Mouse (Mus musculus): ENCODE results near the gene Olfr1412. TPM values are rescaled to one million over a fixed set of nuclear protein-coding genes. Genes with fewer than 3 reads are reported as not detected.

The Olfr1412 gene
- polyA plus RNA-seq, 2 experiments = not detected

GRCm38 (mm10) chr1:92616046-92616445 lies 30.5 kb downstream of the Olfr1412 start:
- no peaks in the 10 kb centered on the region for H3K9me3 ChIP-seq (ENCODE audit: control insufficient read depth, low read length)
- no peak for ATAC-seq (ENCODE audit: low FRiP score, low read depth)
- no peak for DNase-seq (ENCODE audit: low spot score)
- no peak for TF ChIP-seq POLR2A (IDR thresholded peaks at IDR 0.05; ENCODE audit: borderline replicate concordance, extremely low read depth, insufficient read depth, insufficient read length)
- H3K4me1 ChIP-seq (ENCODE audit: control insufficient read depth, insufficient read depth, low read length) = no peaks in the 10 kb centered on the region
- H3K27me3 ChIP-seq (ENCODE audit: control insufficient read depth, insufficient read depth, low read length) = no peaks in the 10 kb centered on the region
- no peak overlapping the region for H3K4me3 ChIP-seq (replicated peaks; ENCODE audit: low read length)
- no peak overlapping the region for H3K9ac ChIP-seq (ENCODE audit: low read depth, low read length, severe bottlenecking)
- H3K27ac ChIP-seq (replicated peaks; ENCODE audit: low read depth, low read length) = no peak overlapping the region
- 63% methylated on average over 1 of the region's 1 CpGs for WGBS
- H3K36me3 ChIP-seq (ENCODE audit: control insufficient read depth, insufficient read depth, low read length) = no peaks in the 10 kb centered on the region
- H3K4me2 ChIP-seq (replicated peaks; ENCODE audit: low read depth, low read length, severe bottlenecking) = no peak overlapping the region

DNA sequence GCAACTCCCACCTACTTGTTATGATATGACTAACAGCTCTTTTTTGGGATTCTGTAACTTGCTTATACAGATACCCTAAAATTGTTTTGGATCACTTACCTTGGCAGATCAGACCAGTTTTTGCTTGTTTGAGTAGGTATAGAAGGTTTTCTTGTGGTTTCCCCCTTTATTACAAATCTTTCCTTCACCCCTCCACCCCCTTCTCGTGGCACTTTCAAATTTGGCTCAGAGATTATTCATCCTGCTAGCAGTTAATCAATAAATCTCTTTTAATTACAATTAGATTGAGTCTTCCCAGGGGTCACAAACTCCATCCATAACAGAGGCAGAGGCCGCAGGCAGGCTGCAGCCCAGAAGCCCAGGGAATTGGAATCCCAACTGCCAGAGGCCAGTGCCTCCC lies 31.9 kb downstream of the Olfr1412 start, which contains the start of gene Olfr12:
Olfr12 (plus strand) TSS at position 301 of the 400 bp plus-strand sequence.
- TF ChIP-seq POLR2A (IDR thresholded peaks at IDR 0.05; ENCODE audit: borderline replicate concordance, extremely low read depth, insufficient read depth, insufficient read length) = no peak
- Histone ChIP-seq H3K4me1 (ENCODE audit: control insufficient read depth, insufficient read depth, low read length) (no peaks in the 10 kb centered on the region), H3K9me3 (ENCODE audit: control insufficient read depth, low read length) (no peaks in the 10 kb centered on the region), H3K4me3 (replicated peaks; ENCODE audit: low read length) (no peak within 1 kb of the TSS), H3K9ac (ENCODE audit: low read depth, low read length, severe bottlenecking) (no peak within 1 kb of the TSS), H3K4me2 (replicated peaks; ENCODE audit: low read depth, low read length, severe bottlenecking) (no peak within 1 kb of the TSS), H3K27ac (replicated peaks; ENCODE audit: low read depth, low read length) (no peak within 1 kb of the TSS), H3K36me3 (ENCODE audit: control insufficient read depth, insufficient read depth, low read length) (no peaks in the 10 kb centered on the region), H3K27me3 (ENCODE audit: control insufficient read depth, insufficient read depth, low read length) (no peaks in the 10 kb centered on the region)
- 59% methylated on average over 2 of the region's 2 CpGs for WGBS
- ATAC-seq (ENCODE audit: low FRiP score, low read depth) (no peak), DNase-seq (ENCODE audit: low spot score) (no peak)

GRCm38 (mm10) chr1:92618360-92618759 lies 32.8 kb downstream of the Olfr1412 start:
- TF ChIP-seq POLR2A (IDR thresholded peaks at IDR 0.05; ENCODE audit: borderline replicate concordance, extremely low read depth, insufficient read depth, insufficient read length) = no peak
- WGBS = 68% methylated on average over 4 of the region's 4 CpGs

GRCm38 (mm10) chr1:92628227-92628626 lies 42.6 kb downstream of the Olfr1412 start:
- H3K9ac ChIP-seq (ENCODE audit: low read depth, low read length, severe bottlenecking) = no peak overlapping the region
- H3K4me2 ChIP-seq (replicated peaks; ENCODE audit: low read depth, low read length, severe bottlenecking) = no peak overlapping the region
- WGBS = 53% methylated on average over 4 of the region's 4 CpGs
- H3K36me3 ChIP-seq (ENCODE audit: control insufficient read depth, insufficient read depth, low read length) = no peaks in the 10 kb centered on the region
- DNase-seq (ENCODE audit: low spot score) (no peak), ATAC-seq (ENCODE audit: low FRiP score, low read depth) (no peak)
- no peak for TF ChIP-seq POLR2A (IDR thresholded peaks at IDR 0.05; ENCODE audit: borderline replicate concordance, extremely low read depth, insufficient read depth, insufficient read length)
- H3K4me3 ChIP-seq (replicated peaks; ENCODE audit: low read length) = no peak overlapping the region
- H3K27me3 ChIP-seq (ENCODE audit: control insufficient read depth, insufficient read depth, low read length) = no peaks in the 10 kb centered on the region
- no peak overlapping the region for H3K27ac ChIP-seq (replicated peaks; ENCODE audit: low read depth, low read length)
- H3K9me3 ChIP-seq (ENCODE audit: control insufficient read depth, low read length) = no peaks in the 10 kb centered on the region
- no peaks in the 10 kb centered on the region for H3K4me1 ChIP-seq (ENCODE audit: control insufficient read depth, insufficient read depth, low read length)

More at GRCm38 (mm10) chr1:92618360-92618759, 32.8 kb downstream of the Olfr1412 start:
- Histone ChIP-seq H3K4me1 (ENCODE audit: control insufficient read depth, insufficient read depth, low read length) (no peaks in the 10 kb centered on the region), H3K27ac (replicated peaks; ENCODE audit: low read depth, low read length) (no peak overlapping the region), H3K9me3 (ENCODE audit: control insufficient read depth, low read length) (no peaks in the 10 kb centered on the region), H3K4me3 (replicated peaks; ENCODE audit: low read length) (no peak overlapping the region), H3K27me3 (ENCODE audit: control insufficient read depth, insufficient read depth, low read length) (no peaks in the 10 kb centered on the region), H3K9ac (ENCODE audit: low read depth, low read length, severe bottlenecking) (no peak overlapping the region), H3K4me2 (replicated peaks; ENCODE audit: low read depth, low read length, severe bottlenecking) (no peak overlapping the region), H3K36me3 (ENCODE audit: control insufficient read depth, insufficient read depth, low read length) (no peaks in the 10 kb centered on the region)
- ATAC-seq (ENCODE audit: low FRiP score, low read depth) (no peak), DNase-seq (ENCODE audit: low spot score) (no peak)

DNA sequence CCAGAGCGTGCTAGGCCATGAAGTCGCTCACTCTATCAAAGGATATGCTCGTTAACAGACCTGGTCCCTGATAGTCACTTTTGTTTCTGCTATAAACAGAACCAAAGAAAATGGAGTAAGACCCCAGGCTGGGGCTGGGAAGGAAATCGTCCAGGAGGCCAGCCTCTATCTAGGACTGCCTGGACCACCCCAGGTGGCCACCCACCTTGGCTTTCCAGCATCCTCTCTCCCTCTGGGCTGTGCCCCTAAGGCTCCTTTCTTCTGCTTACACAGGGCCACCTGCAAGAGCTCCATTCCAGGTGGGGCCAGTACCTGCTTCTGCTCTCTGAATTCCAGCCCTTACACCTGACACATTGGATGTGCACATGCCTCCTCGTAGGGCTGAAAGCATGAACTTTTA lies 46.6 kb downstream of the Olfr1412 start:
- no peak for TF ChIP-seq POLR2A (IDR thresholded peaks at IDR 0.05; ENCODE audit: borderline replicate concordance, extremely low read depth, insufficient read depth, insufficient read length)
- H3K9ac ChIP-seq (ENCODE audit: low read depth, low read length, severe bottlenecking) = no peak overlapping the region
- ATAC-seq (ENCODE audit: low FRiP score, low read depth) = no peak
- no peaks in the 10 kb centered on the region for H3K4me1 ChIP-seq (ENCODE audit: control insufficient read depth, insufficient read depth, low read length)
- H3K27ac ChIP-seq (replicated peaks; ENCODE audit: low read depth, low read length) = no peak overlapping the region
- no peaks in the 10 kb centered on the region for H3K27me3 ChIP-seq (ENCODE audit: control insufficient read depth, insufficient read depth, low read length)
- no peaks in the 10 kb centered on the region for H3K9me3 ChIP-seq (ENCODE audit: control insufficient read depth, low read length)
- no peak overlapping the region for H3K4me3 ChIP-seq (replicated peaks; ENCODE audit: low read length)
- peaks cover 16% of the 10 kb centered on the region for H3K36me3 ChIP-seq (ENCODE audit: control insufficient read depth, insufficient read depth, low read length)
- no peak for DNase-seq (ENCODE audit: low spot score)
- no peak overlapping the region for H3K4me2 ChIP-seq (replicated peaks; ENCODE audit: low read depth, low read length, severe bottlenecking)
- WGBS = 65% methylated on average over 5 of the region's 5 CpGs

DNA sequence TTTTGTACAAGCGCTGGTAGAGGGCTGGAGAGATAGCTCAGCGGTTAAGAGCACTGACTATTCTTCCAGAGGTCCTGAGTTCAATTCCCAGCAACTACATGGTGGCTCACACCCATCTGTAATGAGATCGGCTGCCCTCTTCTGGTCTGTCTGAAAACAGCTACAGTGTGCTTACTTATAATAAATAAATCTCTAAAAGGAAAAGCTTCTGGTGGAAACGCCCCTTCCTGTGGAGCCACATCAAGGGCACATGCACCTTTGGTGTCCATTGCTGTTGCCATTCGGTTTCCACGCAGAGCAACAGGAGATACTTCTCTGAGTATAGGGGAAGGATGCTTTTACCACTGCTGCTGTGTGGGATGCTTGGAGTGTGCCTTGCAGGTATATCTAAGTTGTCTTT lies 47.4 kb downstream of the Olfr1412 start:
- no peak overlapping the region for H3K4me3 ChIP-seq (replicated peaks; ENCODE audit: low read length)
- H3K4me1 ChIP-seq (ENCODE audit: control insufficient read depth, insufficient read depth, low read length) = no peaks in the 10 kb centered on the region
- DNase-seq (ENCODE audit: low spot score) (no peak), ATAC-seq (ENCODE audit: low FRiP score, low read depth) (no peak)
- 72% methylated on average over 6 of the region's 6 CpGs for WGBS
- peaks cover 23% of the 10 kb centered on the region for H3K36me3 ChIP-seq (ENCODE audit: control insufficient read depth, insufficient read depth, low read length)
- no peak overlapping the region for H3K4me2 ChIP-seq (replicated peaks; ENCODE audit: low read depth, low read length, severe bottlenecking)
- TF ChIP-seq POLR2A (IDR thresholded peaks at IDR 0.05; ENCODE audit: borderline replicate concordance, extremely low read depth, insufficient read depth, insufficient read length) = no peak
- no peaks in the 10 kb centered on the region for H3K9me3 ChIP-seq (ENCODE audit: control insufficient read depth, low read length)
- H3K27ac ChIP-seq (replicated peaks; ENCODE audit: low read depth, low read length) = no peak overlapping the region
- no peaks in the 10 kb centered on the region for H3K27me3 ChIP-seq (ENCODE audit: control insufficient read depth, insufficient read depth, low read length)
- no peak overlapping the region for H3K9ac ChIP-seq (ENCODE audit: low read depth, low read length, severe bottlenecking)

Data from limb, embryonic 14.5 days (tissue).